Mouse (Mus musculus): ENCODE data around the gene Apol6.

Gene Apol6

GRCm38 (mm10) chr15:77044597-77045320, at the start of gene Apol6:
TSS of gene Apol6 (plus strand) at chr15:77044729.
- peak; percentile 43 for DNase-seq (ENCODE audit: inconsistent ontology term)

- no peak for DNase-seq (ENCODE audit: inconsistent ontology term)
Measured at GRCm38 (mm10) chr15:76998048-76998447, 46.5 kb upstream of the Apol6 start.

- DNase-seq (ENCODE audit: inconsistent ontology term) = peak; percentile 39
Measured at GRCm38 (mm10) chr15:76998878-76999588, 45.5 kb upstream of the Apol6 start.

GRCm38 (mm10) chr15:77003173-77003867, 41.2 kb upstream of the Apol6 start:
- no peak for DNase-seq (ENCODE audit: inconsistent ontology term)

- peak; percentile 68 for DNase-seq (ENCODE audit: inconsistent ontology term)
Measured at GRCm38 (mm10) chr15:77003868-77004215, 40.7 kb upstream of the Apol6 start.

- no peak for DNase-seq (ENCODE audit: inconsistent ontology term)
Measured at GRCm38 (mm10) chr15:77008851-77009250, 35.7 kb upstream of the Apol6 start.

GRCm38 (mm10) chr15:77013753-77014241, 30.7 kb upstream of the Apol6 start:
- DNase-seq (ENCODE audit: inconsistent ontology term) = no peak

- DNase-seq (ENCODE audit: inconsistent ontology term) = no peak
Measured at GRCm38 (mm10) chr15:77014431-77014830, 30.1 kb upstream of the Apol6 start.

GRCm38 (mm10) chr15:77014985-77015384, 29.5 kb upstream of the Apol6 start:
- DNase-seq (ENCODE audit: inconsistent ontology term) = no peak

- DNase-seq (ENCODE audit: inconsistent ontology term) = no peak
Measured at GRCm38 (mm10) chr15:77016509-77016908, 28.0 kb upstream of the Apol6 start.

GRCm38 (mm10) chr15:77017897-77018296, 26.6 kb upstream of the Apol6 start:
- no peak for DNase-seq (ENCODE audit: inconsistent ontology term)

- DNase-seq (ENCODE audit: inconsistent ontology term) = no peak
Measured at GRCm38 (mm10) chr15:77018740-77019340, 25.7 kb upstream of the Apol6 start.

GRCm38 (mm10) chr15:77019533-77019932, 25.0 kb upstream of the Apol6 start:
- no peak for DNase-seq (ENCODE audit: inconsistent ontology term)

GRCm38 (mm10) chr15:77020136-77020535, 24.4 kb upstream of the Apol6 start:
- no peak for DNase-seq (ENCODE audit: inconsistent ontology term)

GRCm38 (mm10) chr15:77021056-77021455, 23.5 kb upstream of the Apol6 start:
- DNase-seq (ENCODE audit: inconsistent ontology term) = no peak

GRCm38 (mm10) chr15:77021851-77022250, 22.7 kb upstream of the Apol6 start:
- DNase-seq (ENCODE audit: inconsistent ontology term) = no peak

- no peak for DNase-seq (ENCODE audit: inconsistent ontology term)
Measured at GRCm38 (mm10) chr15:77022401-77022957, 22.1 kb upstream of the Apol6 start.

- DNase-seq (ENCODE audit: inconsistent ontology term) = no peak
Measured at GRCm38 (mm10) chr15:77025884-77026583, 18.5 kb upstream of the Apol6 start.

- DNase-seq (ENCODE audit: inconsistent ontology term) = no peak
Measured at GRCm38 (mm10) chr15:77027117-77027516, 17.4 kb upstream of the Apol6 start.

GRCm38 (mm10) chr15:77027675-77028074, 16.9 kb upstream of the Apol6 start:
- no peak for DNase-seq (ENCODE audit: inconsistent ontology term)

- DNase-seq (ENCODE audit: inconsistent ontology term) = peak; percentile 73
Measured at GRCm38 (mm10) chr15:77029331-77029991, 15.1 kb upstream of the Apol6 start.
